Mouse (Mus musculus) kidney, adult 9 months (tissue): ENCODE measurements around the gene Rab21.

Experiments
- DNase-seq: peaks from one replicate; pipeline ENCODE4 v3.0.0; 2022

The Rab21 gene

DNA sequence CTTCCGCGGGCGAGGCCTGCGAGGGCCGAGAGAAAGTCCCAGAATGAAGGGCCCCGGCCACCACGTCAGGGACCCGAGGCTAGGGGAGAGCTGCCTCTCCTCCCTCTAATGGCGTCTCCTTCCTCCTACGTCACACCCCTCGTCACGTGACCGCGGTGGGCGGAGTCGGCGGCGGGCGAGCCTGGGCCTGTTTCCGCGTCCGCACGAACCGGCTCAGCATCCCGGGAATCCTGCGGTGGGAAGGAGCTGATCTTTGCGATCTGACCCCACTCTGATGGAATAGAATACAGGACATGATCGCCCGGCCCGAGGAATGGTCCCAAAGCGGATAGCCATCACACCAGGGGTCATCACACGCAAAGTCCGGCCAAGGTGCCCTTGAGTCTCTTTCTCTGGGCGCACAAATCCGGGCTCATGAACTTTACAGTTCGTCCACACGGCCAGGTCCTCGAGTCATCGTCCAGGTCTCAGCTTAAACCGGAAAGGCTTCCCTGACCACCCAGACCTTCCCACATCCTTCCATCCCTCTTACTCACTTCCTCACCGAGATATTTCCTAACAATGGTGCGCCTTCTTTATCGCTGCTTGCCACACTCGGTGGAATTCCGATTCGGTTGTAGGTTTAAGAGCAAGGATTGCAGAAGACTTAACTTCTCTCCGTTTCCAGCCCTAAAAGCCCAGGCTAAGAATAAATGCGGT, at the start of gene Rab21:
Rab21 (minus strand) TSS at position 122 of the 699 bp plus-strand sequence.
- peak; percentile 98 for DNase-seq

DNA sequence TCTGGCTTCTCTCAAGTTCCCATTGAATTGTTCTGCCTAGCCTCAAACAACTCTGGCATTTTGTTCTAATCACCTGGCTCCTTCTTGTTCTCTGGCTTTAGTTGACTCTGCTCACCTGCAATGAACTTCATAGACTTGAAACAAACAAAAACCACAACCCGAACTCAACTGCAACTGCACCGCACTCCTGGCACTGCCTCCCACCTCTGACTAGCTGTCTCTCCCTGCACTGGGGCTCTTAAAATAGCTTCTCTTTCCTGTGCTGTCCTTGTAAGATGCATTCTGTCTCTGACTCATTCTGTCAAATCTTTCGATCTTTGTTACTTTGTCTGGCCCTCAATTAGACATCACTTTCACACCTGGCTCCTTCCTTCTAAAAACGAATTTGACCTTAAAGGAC, 47.8 kb upstream of the Rab21 start:
- no peak for DNase-seq

DNA sequence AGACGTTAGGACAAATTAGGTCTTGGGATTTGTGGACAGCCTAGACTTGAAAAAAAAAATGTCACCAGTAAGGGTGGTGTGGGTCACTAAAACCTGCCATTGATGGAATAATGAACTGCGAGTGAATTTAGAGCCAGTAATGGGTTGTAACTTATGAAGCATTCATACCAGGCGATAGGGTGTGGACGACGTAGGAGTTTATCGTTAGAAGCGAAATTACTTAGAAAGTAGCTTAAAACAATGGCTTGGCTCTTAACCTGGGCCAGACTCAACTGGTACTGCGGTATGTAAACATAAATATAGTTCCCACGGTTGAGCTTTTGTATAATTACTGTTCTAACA, 47.2 kb upstream of the Rab21 start:
- DNase-seq = no peak

DNA sequence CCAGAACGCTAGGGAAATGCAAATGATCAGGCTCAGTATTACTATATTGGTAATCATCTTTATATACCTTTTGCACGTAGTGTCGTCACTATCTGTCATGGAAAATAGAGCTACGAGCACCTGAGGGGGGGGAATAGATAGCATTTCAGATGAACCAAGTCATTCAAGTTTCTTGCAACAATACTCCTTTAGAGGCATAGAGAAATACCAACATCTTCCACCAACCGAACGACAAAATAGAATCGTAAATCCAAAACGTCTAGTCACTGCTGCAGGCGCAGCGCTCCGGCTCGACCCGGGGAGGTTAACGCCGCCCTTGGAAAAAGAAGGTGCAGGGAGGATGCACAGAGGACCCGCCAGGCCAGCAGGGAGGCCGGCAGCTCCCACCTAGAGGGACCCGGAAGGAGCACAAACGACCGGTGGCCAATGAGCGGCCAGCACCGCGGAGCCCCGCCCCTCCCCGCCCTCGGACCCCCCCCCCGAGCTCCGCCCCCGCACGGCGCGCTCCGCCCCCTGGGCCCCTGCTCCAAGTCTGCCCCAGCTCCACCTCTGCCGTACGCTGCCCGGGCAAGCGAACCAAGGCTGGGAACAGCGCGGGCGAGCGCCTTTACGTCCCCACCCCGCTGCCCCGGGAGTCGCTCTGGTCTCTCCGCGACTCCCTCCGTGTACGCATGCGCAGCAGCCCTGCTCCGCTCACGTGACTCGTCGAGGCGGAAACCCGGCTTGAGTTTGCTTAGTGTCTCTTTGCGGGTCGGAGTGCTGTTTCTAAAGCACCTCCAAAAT, 46.6 kb upstream of the Rab21 start, which contains the start of gene Tmem19:
Tmem19 (minus strand) TSS at position 662 of the 783 bp plus-strand sequence.
- DNase-seq = peak; percentile 98

DNA sequence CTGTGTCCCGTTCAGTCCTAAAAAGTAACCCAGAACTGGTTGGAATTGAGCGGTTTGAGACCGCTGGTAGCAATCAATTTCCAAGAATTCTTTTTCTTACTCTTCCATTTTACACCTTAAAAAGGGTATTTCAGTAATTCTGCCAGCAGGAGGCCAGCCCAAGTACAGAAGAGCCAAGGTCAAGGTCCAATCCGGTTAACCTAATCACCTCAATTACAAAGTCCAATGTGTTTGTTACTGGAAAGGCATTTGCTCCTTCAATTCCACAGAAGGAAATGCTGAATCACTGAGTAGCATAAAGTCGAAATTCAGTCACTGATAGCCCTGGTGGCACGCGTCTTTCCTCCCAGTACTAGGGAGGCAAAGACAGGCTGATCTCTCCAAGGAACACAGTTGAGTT, 43.7 kb upstream of the Rab21 start:
- DNase-seq = peak; percentile 92

DNA sequence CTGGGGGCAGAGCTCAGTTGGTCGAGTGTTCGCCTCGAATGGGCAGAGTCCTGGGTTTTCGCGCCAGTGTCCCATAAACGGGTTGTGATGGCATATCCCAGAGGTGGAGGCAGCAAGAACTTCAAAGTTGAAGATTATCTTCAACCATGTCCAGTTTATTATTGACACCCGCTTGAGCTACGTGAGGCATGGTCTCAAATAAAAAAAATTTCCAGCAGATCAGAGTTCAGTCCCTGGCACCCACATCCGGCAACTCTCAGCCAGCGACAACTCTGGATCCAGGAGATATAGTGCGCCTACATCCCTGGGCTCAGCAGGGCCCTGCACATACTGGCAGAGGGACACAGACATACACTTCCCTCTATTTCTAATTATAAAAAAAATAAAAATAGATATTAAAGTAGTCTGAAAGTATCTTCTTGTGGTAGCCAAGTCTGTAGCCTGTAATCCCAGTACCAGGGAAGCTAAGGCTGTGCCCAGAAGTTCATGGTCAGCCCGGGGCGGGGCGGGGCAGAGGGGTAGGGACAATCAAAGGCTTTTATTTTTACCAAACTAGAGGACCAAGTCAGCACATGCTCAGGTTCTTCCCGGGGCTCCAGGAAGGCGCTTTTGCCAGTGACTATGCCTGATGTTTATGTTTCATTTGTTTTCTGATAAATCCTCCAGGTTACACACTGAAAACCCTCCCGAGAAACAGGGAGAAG, 43.0 kb upstream of the Rab21 start:
- peak; percentile 66 for DNase-seq

DNA sequence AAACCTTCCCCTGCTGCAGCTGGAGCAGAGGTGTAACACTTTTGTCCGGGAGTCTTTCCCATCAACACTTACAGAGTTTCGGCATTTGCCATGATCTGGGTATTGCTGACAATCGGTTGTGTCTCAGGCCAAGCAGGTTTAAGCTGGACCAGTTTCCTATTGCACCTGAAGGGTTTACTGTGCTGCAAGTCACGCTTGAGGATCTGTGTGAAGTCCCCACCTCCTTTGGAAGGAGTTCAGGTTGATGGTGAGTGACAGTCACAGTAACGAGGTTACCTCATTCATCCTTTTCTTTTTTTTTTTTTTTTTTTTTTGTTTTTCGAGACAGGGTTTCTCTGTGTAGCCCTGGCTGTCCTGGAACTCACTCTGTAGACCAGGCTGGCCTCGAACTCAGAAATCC, 40.7 kb upstream of the Rab21 start:
- DNase-seq = peak; percentile 19

DNA sequence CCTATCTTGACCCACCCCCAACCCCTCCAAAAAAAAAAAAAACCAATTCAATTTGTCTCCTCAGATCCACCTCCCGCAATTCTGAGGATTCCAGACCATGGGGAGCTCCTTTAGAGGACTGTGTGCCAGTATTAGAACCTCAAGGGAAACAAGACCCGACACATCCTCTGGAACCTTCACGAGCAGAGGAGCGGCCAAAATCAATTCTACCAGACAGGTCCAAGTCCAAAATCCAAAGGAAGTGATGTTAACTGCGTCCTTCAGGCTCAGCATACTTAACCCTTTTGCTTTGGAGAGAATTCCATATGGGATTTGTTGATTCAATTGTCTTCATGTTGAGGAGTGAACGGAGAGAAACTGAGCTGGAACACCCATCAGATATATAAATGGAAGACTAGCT, 39.6 kb upstream of the Rab21 start:
- peak; percentile 42 for DNase-seq

DNA sequence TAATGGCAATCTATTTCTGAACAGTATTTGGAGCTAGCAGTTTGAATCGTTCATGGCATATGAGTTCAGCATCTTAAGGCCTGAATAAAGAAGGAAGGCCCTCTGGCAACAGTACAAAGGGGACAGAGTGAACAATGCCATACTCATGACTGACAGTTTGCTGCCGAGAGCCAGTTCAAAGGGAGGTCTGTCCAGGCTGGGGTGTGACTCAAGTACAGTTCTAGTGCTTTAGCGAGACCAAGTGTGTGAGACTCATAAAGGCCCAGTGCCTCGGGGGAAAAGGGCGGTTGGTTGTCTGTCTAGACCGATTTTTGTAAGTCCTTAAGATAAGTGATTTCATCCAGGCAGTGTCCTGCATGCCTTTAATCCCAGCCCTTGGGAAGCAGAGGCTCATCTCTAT, 39.2 kb upstream of the Rab21 start:
- DNase-seq = no peak

DNA sequence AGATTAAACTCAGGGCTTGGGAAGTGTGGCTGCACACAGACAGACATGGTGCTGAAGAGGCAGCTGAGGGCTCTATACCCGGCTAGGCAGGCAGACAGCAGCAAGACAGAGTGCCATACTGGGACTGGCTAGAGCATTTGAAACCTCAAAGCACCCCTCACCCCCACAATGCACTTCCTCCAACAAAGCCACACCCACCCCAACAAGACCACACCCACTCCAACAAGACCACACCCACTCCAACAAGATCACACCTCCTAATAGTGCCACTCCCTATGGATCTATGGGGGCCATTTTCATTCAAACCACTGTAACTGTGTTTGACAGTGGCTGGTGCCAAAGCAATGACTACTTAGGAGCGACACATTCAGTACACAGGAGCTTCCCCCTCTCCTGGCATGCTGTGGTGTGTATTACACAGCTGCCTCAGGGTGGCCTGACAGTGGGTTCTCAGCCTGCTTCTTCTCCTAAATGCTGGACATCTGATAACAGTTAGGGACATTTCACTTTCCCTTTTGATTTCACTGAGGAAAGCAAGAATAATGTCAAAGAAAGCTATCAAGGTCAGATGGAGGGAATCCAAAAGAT, 35.5 kb upstream of the Rab21 start:
- DNase-seq = no peak

DNA sequence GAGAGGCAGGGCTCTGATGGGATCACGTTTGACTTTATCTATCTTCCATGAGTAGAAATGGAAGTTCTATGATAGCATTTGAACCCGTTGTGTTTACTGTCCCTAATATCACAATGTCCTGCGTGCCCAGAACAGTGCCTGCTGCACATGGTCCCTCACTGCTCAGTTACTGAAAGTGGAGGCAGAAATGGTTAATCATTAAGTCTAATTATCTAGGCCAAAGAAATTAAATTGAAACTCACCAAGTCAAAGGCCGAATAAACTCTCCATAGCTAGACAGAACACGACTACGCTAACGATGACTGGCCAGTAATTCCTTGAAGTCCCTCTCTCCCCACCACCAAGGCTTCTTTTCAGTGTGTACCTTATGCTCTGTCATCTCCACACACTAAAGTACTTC, 34.1 kb upstream of the Rab21 start:
- DNase-seq = peak; percentile 74

DNA sequence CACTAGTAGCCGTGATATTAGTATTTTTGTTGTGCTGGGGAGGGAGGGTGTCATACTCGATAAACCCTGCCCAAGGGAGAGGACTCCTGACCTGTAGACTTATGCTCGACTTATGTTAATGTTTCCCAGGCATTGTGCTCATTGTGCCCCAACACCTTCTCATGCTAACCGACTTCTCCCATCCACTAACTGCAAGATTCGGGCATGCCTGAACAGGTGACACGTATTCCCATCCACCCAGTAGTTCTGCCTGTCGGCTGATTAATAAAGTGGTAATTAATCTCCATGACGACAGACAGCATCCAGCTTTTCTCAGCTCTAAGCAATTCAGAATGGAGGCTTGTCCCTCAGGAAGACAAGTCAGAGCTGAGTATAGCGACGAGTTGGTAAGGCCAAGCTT, 33.6 kb upstream of the Rab21 start:
- DNase-seq = peak; percentile 65

DNA sequence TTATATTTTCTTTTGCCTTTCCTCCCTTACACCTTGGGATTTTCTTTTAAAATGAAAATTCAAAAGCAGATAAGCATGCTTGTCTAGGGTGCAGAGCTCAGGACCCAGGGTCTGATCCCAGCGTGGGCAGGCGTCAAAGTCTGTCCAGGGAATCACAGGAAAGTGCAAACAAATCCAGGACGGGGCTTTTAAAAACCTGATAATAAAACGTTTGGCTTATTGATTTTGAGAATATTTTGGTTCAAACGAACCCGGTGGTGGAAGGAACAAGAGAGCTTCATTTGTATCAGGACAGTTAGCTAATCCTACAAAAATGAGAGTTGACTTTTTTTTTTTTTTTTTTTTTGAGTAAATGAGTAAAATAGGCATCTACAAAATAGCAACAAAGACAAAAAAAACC, 32.7 kb upstream of the Rab21 start:
- no peak for DNase-seq

DNA sequence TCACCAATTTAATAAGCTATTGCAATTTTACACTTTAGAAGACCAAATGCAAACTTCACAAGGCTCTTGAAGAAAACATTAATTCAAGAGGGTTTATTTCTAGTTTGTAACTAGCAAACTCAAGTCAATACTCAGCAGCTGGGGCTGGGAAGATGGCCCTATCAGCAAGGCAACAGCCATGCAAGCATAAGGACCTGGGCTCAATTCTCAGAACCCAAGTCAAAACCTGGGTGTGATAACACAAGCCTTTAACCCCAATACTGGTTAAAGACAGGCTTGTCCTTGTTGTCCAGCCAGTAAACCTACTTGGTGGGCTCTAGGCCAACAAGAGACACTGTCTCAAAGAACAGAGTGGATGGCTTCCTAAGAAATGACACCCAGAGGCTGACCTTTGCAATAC, 31.1 kb upstream of the Rab21 start:
- no peak for DNase-seq

DNA sequence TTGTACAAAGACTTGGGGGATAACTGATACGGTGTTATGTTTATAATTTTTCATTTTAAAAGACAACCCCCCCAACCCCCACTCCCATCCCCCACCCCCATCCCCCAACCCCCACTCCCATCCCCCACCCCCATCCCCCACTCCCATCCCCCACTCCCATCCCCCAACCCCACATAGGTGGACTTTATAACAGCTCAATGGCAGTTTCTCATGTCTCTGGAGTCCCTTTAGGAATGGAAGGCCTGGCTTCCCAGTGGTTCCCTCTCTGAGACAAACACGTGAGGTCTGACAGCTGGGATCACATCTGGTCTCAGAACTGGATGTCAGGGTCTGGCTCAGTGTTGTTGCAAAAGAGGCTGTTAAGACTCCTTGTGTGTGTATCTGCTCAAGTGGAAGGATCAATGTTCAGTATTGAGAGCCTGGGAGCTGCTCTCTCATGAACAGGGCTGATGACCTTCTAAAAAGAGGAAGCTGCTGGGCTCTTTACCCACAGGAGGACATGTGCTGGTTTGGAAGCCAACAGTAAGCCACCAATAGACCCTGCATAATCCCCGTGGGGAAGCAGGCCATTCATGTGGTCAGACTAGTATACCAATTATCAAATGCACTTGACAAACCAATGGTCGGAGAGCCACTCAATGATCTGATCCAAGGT, 27.5 kb upstream of the Rab21 start:
- DNase-seq = no peak

DNA sequence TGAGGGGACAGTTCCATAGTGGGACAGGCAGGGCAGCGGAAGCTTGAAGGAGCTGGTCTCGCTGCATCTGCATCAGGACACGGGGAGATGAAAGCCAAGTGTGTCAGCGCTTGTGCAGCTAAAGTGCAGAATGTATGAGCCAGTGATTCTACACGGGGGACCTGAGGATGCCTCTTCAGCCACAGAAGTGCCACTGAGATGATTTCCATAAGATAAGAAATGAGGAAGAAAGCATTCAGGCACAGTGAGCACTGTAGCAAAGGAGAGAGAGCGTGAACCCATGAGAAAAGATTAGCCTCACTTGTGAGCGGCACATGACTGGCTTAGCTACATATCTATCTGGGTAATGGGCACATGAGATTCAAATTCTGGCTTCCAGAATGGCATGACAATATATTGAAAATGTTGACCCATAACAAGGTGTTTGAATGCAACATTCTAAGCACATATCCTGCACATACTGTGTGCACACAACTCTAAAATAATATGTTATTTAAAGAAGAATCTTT, 24.5 kb upstream of the Rab21 start:
- no peak for DNase-seq

DNA sequence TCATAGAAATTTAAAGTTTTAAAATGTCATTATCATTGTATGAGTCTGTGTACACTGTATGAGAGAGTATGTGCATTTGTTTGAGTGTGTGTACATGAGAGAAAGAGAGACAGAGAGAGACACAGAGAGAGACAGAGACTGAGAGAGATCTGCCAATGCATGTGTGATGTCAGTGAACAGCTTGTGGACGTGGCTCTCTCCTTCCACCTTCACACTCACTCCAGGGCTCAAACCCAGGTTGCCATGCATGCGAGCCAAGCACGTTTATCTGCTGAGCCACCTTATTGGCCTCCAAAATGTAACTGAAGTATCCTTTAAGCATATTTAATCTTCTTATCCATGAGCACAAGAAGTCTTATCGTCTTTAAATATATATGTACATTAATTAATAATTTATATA, 21.5 kb upstream of the Rab21 start:
- DNase-seq = no peak

DNA sequence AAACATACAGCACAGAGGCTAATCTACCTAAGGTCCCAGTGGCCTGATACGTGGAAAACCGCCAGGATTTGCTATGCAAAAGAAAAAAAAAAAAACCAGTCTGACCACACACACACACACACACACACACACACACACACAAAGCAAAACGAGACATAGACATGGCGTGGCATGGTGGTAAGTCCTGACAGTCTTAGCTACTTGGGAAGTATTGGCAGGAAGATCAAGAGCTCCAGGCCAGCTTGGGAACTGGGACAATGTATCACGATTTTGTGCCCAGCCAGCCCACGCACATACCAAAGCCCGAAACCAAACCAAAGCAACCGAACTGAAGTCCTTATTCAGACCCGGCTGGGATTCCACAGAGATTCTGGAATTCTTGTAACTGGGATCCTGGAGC, 18.1 kb upstream of the Rab21 start:
- DNase-seq = no peak

DNA sequence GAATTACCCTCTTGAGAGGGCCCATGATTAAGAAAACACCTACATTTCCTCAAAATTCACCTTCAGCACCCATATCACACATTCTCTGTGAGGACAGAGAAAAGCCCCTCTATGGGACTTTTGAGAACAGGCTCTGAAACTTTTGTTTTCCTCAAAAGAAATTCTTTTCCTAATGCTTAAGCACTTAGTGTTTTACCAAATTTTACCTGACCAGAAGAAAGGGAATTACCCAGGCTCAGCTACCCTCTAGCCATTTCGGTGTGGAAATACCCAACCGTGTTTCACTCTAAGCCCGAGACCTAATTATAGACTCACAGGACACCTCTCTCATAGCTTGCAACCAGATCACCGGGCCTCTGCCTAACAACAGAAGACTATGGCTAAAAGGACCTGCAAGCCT, 17.6 kb upstream of the Rab21 start:
- DNase-seq = no peak

DNA sequence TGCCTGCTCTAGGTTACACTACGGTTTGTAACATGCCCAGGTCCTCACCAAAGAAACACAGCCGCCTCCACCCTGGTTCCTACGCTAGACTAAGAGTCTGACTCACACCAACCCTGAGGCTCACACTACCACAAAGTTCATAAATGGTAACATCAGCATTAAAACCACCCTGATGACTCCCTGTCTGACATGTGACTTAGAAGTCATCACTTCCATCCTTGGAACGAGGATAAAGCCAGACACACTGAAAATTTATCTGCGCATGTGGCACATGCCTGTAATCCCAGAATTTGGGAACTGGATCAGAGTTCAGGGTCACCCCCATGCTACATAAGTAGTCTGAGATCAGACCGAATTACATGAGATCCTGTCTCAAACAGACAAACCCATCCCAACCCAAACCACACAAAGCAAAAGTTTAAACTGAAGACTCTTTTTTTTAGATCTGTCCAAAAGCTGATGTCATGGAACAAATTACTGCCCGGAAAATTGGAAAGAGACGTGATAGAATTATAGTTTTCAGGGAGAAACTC, 17.1 kb upstream of the Rab21 start:
- DNase-seq = no peak

DNA sequence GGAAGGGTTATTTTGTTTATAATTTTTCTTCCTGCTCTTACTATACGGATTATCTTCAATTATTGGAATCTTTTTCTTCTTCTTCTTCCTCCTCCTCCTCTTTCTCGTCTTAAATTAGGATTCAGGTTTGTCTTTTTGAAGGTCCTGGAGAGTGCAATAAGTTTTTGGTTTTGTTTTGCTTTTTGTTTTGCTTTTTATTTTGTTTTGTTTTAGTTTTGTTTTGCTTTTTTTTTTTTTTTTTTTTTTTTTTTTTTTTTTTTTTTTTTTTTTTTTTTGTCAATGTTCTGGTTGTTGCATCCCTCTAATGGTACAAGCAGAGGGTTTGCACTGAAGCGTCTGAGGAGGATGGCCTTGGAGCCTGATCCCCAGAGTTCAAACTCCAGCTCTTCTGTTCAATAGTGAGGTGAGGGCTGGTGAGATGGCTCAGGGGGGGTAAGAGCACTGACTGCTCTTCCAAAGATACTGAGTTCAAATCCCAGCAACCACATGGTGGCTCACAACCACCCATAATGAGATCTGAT, 13.7 kb upstream of the Rab21 start:
- DNase-seq = no peak

DNA sequence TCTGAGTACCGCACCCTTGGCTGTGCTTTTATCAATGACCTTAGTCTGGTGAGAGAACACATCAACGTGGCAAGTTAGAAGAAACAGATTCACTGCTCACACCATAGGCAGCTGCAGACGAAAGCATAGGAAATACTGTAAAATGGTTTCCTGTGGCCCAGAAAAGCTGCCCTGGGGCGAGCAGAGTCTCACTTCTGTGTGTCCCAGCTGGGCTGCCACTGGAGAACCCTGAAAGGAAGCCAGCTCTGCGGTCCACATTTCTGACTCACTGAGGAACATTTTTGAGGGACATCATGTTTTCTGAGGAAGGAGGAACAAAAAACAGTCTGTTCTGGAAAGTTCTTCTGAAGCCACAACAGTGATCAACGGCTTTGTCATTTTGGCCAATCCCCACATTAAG, 13.1 kb upstream of the Rab21 start:
- DNase-seq = peak; percentile 31
